In genomic region chr11:3443091-3443490, GRCm38 (mm10) we compare ENCODE assay signal across 21 mouse cellular contexts. TPM values are rescaled to one million over a fixed set of nuclear protein-coding genes. Genes with fewer than 3 reads are reported as not detected.
A peak's percentile ranks its signal among the peaks of the same experiment; 100 is the strongest.
DNase-seq lines count a peak whose midpoint lies in the region; TF ChIP-seq lines count a peak whose summit lies in the region.
"Had no signal": no experiment of that assay in that cellular context is flagged by ENCODE, and none has a peak within 500 bp of the region (broad histone marks: within the 10 kb centered on the region; RNA-seq: fewer than 3 reads in every experiment).

No protein-coding gene starts in this region.

- DNase-seq in heart, adult 11 months: peak; percentile 68
- DNase-seq in heart, embryonic 10.5 days (ENCODE audit: low spot score): no peak
- peak; percentile 49 for DNase-seq in 3134 (ENCODE audit: extremely low read depth, insufficient read length, low spot score)
- DNase-seq in Muller cell, postnatal 12 days (ENCODE audit: inconsistent ontology term): peak; percentile 17
- no peak for DNase-seq in cerebellum, postnatal 36 days
- no peak for DNase-seq in thymus, adult 18-20 months
- no peak for DNase-seq in cerebellum, adult 9-11 months
- DNase-seq: adrenal gland, adult 8-10 months; cerebellum, adult 11 months; cerebellum, adult 8-10 months; cerebellum, postnatal 25 days; gastrocnemius, postnatal 36 days; heart, adult 18-20 months; heart, postnatal 14 days had no signal

- peaks cover 6% of the 10 kb centered on the region; the same call in 1 of the 2 replicates for H3K4me1 ChIP-seq in heart, embryonic 10.5 days
- peaks cover 12% of the 10 kb centered on the region for H3K4me1 ChIP-seq in embryonic fibroblast, embryonic 13.5 days (ENCODE audit: control insufficient read depth, insufficient read depth, low read length)
- H3K4me1 ChIP-seq: forebrain, embryonic 10.5 days; hindbrain, embryonic 13.5 days had no signal

- TF ChIP-seq POLR2A in embryonic fibroblast, embryonic 13.5 days (IDR thresholded peaks at IDR 0.05; ENCODE audit: low read depth, low read length): no peak

- H3K27me3 ChIP-seq in heart, embryonic 10.5 days (ENCODE audit: insufficient read depth, poor library complexity, severe bottlenecking): no peaks in the 10 kb centered on the region
- H3K27me3 ChIP-seq: embryonic facial prominence, embryonic 13.5 days; heart, embryonic 15.5 days; hindbrain, embryonic 13.5 days had no signal

- TF ChIP-seq CTCF in embryonic fibroblast, embryonic 13.5 days (IDR thresholded peaks at IDR 0.05; ENCODE audit: borderline replicate concordance, insufficient read depth, low read length): no peak

- no peak overlapping the region for H3K27ac ChIP-seq in heart, embryonic 10.5 days
- H3K27ac ChIP-seq in embryonic fibroblast, embryonic 13.5 days (ENCODE audit: insufficient read depth, low read length): 0 out of 2 replicates have a peak overlapping the region, but pooled peaks have one; percentile 12
- H3K27ac ChIP-seq: embryonic facial prominence, embryonic 13.5 days; forebrain, embryonic 10.5 days; heart, embryonic 15.5 days; hindbrain, embryonic 13.5 days; hindbrain, postnatal 0 days had no signal

- 90% methylated on average over 2 of the region's 2 CpGs for WGBS in heart, embryonic 10.5 days

- H3K9me3 ChIP-seq in heart, embryonic 10.5 days: no peaks in the 10 kb centered on the region
- H3K9me3 ChIP-seq: embryonic facial prominence, embryonic 13.5 days; forebrain, embryonic 10.5 days; G1E; heart, embryonic 15.5 days; hindbrain, embryonic 13.5 days had no signal

- H3K4me3 ChIP-seq in heart, embryonic 10.5 days: no peak overlapping the region
- no peak overlapping the region for H3K4me3 ChIP-seq in embryonic fibroblast, embryonic 13.5 days (ENCODE audit: insufficient read depth, low read length)
- H3K4me3 ChIP-seq: embryonic facial prominence, embryonic 13.5 days; forebrain, embryonic 10.5 days; heart, embryonic 15.5 days; hindbrain, embryonic 13.5 days had no signal

- no peaks in the 10 kb centered on the region for H3K36me3 ChIP-seq in heart, embryonic 10.5 days
- H3K36me3 ChIP-seq: embryonic facial prominence, embryonic 13.5 days; heart, embryonic 15.5 days had no signal

RNA-seq across cellular contexts. Expression of gene Rnf185, which starts 9.1 kb away (rescaled TPM):
- 29.8 and 31.0 TPM in 2 replicates for polyA plus RNA-seq in heart, embryonic 10.5 days (2016; fragmentation: Nextera tagmentation; extraction: Ambion mirVana)
- polyA plus RNA-seq in embryonic fibroblast, embryonic 13.5 days (2011; ENCODE audit: insufficient read length, low read depth, missing spikeins): 27.3 and 30.9 TPM in 2 replicates

RNA-seq across cellular contexts. Expression of gene Limk2, which starts 34.1 kb away (rescaled TPM):
- 68.8 and 73.9 TPM in 2 replicates for polyA plus RNA-seq in heart, embryonic 10.5 days (2016; fragmentation: Nextera tagmentation; extraction: Ambion mirVana)
- 58.3 and 68.6 TPM in 2 replicates for polyA plus RNA-seq in embryonic fibroblast, embryonic 13.5 days (2011; ENCODE audit: insufficient read length, low read depth, missing spikeins)

RNA-seq across cellular contexts. Expression of gene Pla2g3, which starts 45.0 kb away (rescaled TPM):
- polyA plus RNA-seq in heart, embryonic 10.5 days (2016; fragmentation: Nextera tagmentation; extraction: Ambion mirVana): 0.21 and 0.70 TPM in 2 replicates
- polyA plus RNA-seq in embryonic fibroblast, embryonic 13.5 days (2011; ENCODE audit: insufficient read length, low read depth, missing spikeins): 0.25 TPM in 1 of 2 replicates, not detected in the other
- polyA plus RNA-seq: G1E had no signal

Comparison
In these comparisons a context has a peak if more than half of its experiments do, and no peak if none do; other contexts are left out.
1. DNase-seq: peak in heart, adult 11 months (single experiment), 3134 (single experiment) and Muller cell, postnatal 12 days (single experiment); none in heart, embryonic 10.5 days (single experiment), cerebellum, postnatal 36 days (0 of 2), thymus, adult 18-20 months (0 of 2) and cerebellum, adult 9-11 months (single experiment).